Mouse (Mus musculus) lung, postnatal 4 days (tissue): ENCODE results near the gene Dll1.

Experiments used
- DNase-seq, 2 experiments: peaks; one replicate each; pipeline ENCODE4 v3.0.0; 2021

Gene Dll1

GRCm38 (mm10) chr17:15376494-15377181 is at the start of gene Dll1:
Dll1 (minus strand) TSS chr17:15376872.
- no peak for DNase-seq

GRCm38 (mm10) chr17:15425931-15426330 is 49.3 kb upstream of the Dll1 start:
- DNase-seq = no peak

DNA sequence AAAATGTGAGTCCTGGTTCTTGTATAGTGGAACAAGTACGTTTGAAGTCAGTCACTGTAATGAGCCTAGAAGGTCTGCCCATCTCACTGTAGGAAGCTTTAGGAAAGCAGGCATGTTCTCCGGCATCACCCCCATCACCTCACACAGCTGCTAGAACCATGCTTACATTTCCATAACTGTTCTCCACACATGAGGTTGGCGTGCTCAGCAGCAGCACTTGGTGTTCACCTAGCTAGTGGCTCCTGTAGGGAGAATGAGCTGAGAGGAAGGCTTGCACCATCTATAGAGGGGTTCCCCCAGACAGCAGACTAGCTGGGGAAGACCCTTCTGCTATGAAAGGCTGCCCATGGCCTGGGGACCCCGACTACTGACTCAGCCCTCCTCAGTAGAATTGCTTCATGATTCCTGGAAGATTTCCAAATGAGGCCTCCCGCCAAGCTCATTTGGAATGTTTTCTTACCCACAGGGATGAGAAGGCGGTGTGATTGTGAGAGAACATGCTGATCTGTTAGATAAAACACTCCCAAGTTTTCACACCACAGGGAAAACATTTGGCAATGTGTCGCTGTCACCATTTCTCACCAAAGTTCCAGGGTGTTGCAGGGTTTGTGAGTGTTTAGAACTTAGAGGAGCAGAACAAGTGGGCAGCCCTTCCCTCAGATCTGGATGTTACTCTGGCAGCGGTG is 46.6 kb upstream of the Dll1 start:
- DNase-seq = no peak

GRCm38 (mm10) chr17:15422666-15423065 is 46.0 kb upstream of the Dll1 start:
- DNase-seq = no peak

DNA sequence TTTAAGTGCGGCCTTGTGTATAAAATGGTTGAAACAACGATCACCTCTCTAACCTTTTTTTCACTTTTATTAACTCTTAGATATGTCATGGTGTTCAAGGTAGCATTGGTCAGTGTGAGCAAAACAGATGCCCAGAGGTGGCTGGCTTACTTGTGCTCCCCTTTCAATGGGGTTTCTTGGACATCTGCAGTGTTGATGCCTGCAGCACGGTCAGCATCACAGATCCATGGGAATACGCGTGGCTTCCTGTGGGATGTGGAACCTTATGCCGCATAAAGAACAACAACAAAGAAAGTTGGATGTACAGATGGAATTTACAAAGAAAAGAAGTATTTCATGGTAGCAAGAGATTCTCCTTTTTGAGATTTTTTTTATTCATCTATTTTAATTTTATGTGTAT is 44.8 kb upstream of the Dll1 start:
- DNase-seq = no peak

DNA sequence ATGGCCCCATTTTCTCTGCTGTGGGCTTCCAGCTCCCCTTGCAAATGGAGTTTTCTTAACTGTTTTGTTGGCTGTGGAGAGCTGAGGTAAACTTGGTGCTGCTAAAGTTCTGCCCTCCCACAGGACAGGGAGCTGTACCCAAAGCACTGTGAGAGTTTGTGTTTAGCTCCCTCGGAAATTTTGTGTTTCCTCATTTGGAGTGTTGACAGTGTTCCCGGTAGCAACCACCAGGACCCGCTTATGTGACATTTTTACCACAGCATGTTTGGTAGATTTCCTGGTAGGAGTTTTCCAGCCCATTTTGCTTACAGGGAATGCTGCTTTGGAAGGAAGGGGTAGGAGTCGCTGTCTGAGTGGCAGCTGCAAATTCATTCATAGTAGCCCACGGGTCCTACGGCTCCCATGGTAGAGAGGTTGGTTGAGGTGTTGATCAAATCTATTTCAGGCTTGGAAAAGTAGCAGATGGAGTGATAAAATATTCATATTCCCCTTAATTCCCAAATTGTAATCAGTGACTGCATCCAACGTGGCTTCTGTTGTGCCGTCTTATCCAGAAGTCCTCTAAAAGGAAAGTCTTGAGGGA is 43.4 kb upstream of the Dll1 start:
- DNase-seq = no peak

DNA sequence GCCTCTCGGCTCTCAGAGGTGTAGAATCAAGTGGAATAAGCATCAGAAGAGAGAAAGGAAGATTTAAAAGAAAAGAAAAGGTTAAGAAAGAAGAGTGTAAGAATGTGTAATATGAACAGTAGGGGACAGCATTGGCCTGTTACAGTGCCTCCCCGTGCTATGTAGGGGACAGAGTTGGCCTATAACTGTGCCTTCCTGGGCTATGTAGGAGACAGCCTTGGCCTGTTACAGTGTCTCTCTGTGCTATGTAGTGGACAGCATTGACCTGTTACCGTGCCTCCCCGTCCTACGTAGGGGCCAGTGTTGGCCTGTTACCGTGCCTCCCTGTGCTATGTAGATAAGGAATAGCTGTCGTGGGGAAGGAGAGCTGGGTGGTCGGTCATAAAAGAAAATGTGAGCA is 42.9 kb upstream of the Dll1 start:
- DNase-seq = no peak

- DNase-seq = no peak
Measured at GRCm38 (mm10) chr17:15416596-15417215, 40.0 kb upstream of the Dll1 start.

DNA sequence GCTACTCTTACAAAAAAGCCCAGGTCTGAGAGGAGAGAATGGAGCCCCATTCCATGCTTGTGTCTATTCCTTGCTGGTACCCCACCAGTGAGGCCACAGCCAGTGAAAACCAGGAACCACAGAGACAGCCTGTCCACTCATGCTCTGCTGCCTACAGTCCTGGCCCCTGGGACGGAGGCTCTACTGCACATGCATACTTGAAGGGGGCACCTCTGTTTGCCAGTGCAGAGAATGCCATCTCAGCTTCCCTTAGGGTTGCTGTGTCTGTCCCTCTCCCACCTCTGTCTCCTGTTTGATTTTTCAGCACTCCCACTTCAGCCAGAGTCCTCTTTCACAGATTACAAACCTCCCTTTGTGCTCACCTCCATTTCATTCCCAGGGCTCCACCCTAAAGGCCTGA is 34.2 kb upstream of the Dll1 start:
- DNase-seq = no peak

DNA sequence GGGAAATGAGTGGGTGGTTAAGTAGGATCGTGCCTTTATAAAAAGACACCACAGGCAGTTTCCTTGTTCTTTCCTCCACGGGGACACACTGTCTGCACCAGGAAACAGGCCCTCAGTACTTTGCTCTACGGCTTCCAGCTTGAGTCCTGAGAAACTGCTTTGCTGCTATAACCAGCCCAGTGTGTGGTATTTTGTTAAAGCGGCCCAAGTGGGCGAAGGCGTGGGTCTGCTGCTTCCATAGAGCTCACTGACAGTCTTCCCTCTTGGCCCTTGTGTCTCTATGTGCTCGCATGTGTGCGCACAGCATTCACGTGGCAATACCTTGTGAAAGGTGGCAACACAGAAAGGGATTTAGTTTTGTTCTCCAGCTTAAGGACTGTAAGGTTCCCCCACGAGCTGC is 32.6 kb upstream of the Dll1 start:
- DNase-seq = no peak

- no peak for DNase-seq
Measured at GRCm38 (mm10) chr17:15406576-15406975, 29.9 kb upstream of the Dll1 start.

DNA sequence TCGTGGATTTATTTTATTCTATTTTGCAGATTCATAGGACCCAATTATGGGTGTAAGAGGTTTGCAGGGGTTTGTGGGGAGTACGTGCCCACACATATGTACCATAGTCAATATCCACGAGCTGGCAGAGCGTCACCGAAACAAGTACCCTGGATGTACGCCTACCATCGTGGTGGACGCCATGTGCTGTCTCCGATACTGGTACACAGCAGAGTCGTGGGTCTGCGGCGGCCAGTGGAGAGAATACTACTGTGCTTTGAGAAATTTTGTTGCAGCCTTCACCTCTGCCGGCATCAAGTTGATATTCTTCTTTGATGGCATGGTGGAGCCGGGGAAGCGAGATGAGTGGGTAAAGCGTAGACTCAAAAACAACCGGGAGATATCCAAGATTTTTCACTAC is 25.0 kb upstream of the Dll1 start:
- DNase-seq = no peak

- peak; percentile 90 to 94 for DNase-seq
Measured at GRCm38 (mm10) chr17:15395997-15396675, 19.5 kb upstream of the Dll1 start, which contains the start of gene Fam120b. Fam120b (plus strand) TSS chr17:15396202.

DNA sequence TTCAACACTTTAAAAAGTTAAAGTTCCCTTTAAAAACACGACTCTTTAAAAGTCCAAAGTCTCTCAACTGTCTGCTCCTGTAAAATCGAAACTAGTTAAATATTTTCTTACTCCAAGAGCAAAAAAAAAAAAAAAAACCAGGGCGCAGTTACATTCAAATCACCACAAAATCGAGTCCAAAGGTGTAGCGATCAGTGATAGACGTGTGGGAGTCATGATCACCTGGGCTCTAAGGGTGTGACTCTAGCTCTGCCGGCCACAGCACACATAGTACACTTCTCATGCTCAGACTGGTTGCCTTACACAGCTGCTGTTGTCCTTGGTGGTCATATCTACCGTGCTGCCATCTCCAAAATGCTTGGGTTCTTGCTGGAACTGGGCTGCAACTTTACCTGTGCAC is 12.7 kb upstream of the Dll1 start:
- no peak for DNase-seq

DNA sequence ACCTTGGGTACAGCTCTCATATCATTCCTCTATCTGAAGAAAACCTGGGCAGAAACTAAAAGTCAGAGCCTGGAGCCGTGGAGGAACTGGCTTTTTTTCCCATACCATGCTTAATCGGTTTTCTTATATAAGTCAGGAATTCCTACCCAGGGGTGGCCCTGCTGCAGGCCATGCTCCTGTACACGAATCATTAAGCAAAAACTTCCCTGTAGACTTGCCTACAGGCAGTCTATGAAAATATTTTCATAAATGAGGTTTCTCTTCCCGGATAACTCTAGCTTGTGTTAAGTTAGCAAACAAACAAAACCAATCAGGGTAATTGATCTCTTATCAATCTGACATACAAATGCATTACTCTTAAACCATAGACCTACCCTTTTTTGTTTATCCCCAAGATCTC is 12.2 kb upstream of the Dll1 start:
- DNase-seq = no peak

DNA sequence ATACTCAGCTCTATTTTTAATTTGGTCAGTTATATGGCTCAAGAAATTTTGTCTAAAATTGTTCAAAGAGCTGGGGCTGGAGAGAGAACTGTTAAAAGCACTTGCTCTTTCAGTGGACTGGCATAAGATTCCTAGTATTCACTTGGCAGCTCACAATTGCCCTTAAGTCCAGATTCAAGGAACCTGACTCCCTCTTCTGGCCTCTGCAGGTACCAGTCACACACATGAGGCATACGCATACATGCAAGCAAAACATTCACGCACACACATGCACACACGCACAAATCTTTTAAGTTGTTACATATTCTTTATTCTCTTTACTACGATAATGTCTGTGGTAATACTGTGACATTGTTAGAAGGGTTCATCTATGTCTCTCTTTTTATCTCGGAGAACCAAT is 6.7 kb upstream of the Dll1 start:
- no peak for DNase-seq

GRCm38 (mm10) chr17:15381869-15382660 is 5.4 kb upstream of the Dll1 start:
- DNase-seq = no peak

- DNase-seq = no peak
Measured at GRCm38 (mm10) chr17:15381092-15381860, 4.6 kb upstream of the Dll1 start.

- peak; percentile 53 to 58 for DNase-seq
Measured at GRCm38 (mm10) chr17:15380641-15381051, 4.0 kb upstream of the Dll1 start.

DNA sequence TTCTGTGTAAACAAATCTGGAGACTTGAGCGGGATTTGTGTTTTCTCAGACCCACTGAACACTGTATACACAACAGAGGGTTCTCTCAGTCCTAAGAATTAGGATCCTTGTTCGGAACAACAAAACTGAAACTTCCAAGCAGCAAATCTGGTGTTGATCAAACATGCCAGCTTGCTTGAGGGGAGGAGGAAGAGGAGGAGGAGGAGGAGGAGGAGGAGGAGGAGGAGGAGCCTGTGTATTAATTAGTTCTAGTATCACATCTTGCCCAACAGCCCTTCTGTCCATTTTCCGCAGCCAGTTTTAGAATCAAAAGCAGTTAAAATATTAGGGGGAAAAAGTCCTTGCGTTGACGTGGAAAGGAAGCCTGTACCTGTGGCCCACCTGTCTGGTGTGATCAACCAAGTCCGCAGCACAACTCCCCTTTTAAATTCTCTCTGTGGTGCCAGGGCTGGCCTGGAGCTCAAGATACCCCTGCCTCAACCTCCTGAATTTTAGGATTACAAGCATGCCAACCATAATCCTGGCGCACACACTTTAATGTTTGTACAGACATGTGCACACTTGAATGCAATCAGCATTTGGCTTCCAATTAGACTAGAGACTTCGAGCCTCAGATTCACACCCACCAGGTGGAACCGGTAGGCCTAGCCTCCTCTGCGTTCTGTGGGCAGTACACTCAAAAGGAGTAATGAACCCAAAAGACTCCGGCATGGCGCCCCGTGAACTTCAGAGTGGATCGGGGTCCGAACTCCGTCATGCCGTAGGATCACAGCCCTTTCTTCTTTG is 3.3 kb upstream of the Dll1 start:
- no peak for DNase-seq
